Mouse (Mus musculus) C2C12 (cell line): Measurements from ENCODE around the gene Cdk19.

Source experiments
- CEBPB ChIP-seq: IDR thresholded peaks from one replicate; pipeline ENCODE4 v1.6.1; 2011; ENCODE audit warnings: low read depth, mild to moderate bottlenecking, control low read depth, moderate library complexity
- CTCF ChIP-seq: IDR thresholded peaks from one replicate; pipeline ENCODE4 v1.5.1; 2011; ENCODE audit not compliant: control insufficient read depth, insufficient read depth, insufficient read length
- MAX ChIP-seq: IDR thresholded peaks from one replicate; pipeline ENCODE4 v1.6.1; 2011; ENCODE audit warnings: mild to moderate bottlenecking, control low read depth
- USF1 ChIP-seq: IDR thresholded peaks from one replicate; pipeline ENCODE4 v1.6.1; 2011; ENCODE audit warnings: low read depth, mild to moderate bottlenecking, control low read depth, moderate library complexity

DNA sequence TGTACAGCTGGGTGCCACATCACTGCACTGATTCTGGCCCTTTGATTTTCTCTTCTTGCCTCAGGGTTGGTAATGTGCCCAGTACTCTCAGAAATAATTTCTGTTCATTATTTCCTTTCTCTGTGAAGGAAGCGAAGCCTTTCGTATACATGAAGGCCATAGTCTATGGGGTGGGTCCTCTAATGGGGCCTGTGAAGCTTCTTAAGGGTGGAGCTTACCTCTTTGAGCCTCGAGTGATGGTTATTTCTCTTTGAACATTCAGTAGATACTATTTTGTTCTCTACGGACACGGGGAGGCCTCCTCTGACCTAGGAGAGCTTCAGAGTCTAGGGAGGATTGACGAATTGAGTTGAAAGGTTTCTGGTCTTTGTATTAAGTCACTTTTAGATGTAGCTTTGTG, 142.9 kb downstream of the Cdk19 start:
- TF ChIP-seq CTCF (no peak), MAX (no peak), CEBPB (no peak), USF1 (no peak)
